Mouse (Mus musculus) bone marrow, adult 2 months (tissue): ENCODE results near the gene Zc3h7b.

Experiments used
- CTCF ChIP-seq: fragments of 200-500 bp; IDR thresholded peaks from 2 replicates; pipeline ENCODE4 v1.5.1; 2011; ENCODE audit warnings: low read length, control low read depth; ENCODE audit not compliant: control insufficient read depth, insufficient read depth
- POLR2A ChIP-seq: fragments of 200-500 bp; IDR thresholded peaks from 2 replicates; pipeline ENCODE4 v1.6.1; 2011; ENCODE audit warnings: low read depth, mild to moderate bottlenecking, control low read depth, low read length, borderline replicate concordance; ENCODE audit not compliant: control insufficient read depth

GRCm38 (mm10) chr15:81806621-81807404 lies 62.0 kb downstream of the Zc3h7b start:
- TF ChIP-seq CTCF: no peak
- no peak for TF ChIP-seq POLR2A
